Mouse (Mus musculus): ENCODE results near the gene Mrgprx1.

Gene Mrgprx1

DNA sequence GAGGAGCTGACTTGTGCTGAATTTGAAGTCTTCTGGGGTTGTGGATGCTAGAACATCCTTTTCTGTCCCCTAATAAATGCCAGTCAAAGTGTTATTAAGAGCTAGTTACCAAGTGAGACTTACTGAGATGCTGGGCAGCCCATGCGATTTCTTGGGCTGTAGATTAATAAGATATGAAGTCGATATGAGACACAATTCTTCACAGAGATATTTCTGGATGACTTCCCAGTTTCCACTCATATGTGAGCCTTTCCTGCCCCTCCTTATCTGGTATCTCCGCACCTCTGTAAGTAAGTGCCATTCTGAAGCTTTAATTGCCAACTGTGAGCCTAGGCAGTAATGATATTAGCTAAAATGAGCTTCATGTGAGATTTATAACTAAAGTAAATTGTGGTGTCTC lies at the start of gene Mrgprx1:
Mrgprx1 (minus strand) TSS at position 101 of the 400 bp plus-strand sequence.
- no peak for DNase-seq (ENCODE audit: low read depth)

DNA sequence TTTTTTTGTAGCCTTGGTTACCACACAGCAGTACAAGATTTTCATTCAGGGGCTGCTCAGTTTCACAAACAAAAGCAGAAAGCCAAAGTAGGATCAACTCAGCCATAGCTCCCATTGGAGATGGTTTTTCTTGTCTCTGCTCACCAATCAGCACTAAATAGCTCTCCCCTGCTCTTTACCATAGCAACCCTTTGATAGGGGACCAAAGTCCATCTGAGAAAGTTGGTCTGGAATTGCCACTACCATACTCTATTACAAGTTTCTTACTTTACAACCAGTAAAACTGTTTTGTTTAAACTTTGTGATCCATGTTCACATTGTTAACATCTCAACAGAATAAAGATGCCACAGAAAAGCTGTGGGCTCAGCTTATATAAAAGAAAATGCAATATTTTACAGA lies 48.1 kb upstream of the Mrgprx1 start:
- no peak for DNase-seq (ENCODE audit: low read depth)

DNA sequence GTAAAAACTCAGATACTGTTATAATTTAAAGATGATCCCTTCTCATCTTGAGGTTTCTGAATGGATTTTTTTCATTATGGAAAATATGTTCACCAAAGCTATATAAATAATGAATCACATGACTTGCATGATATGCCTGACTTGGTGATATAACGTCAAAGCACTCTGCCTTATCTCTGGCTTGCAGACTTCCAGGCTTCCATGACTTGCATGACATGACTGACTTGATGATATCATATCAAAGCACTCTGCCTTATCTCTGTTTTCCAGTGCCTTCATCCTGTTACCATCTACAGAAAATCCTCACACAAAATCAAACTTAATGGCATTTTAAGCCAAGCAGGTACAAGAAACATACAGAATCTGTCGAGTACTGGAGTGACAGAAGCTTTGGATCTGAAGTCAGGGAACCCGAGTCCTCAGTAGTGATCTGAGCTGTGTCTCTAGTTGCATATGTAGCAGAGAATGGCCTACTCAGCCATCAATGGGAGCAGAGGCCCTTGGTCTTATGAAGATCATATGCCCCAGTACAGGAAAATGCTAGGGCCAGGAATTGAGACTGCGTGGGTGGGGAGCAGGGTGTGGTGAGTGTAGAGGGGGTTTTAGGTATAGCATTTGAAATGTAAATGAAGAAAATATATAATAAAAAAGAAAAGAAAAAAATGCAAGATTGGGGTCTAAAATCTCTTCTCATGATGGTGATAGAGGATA lies 19.2 kb upstream of the Mrgprx1 start:
- no peak for DNase-seq (ENCODE audit: low read depth)

DNA sequence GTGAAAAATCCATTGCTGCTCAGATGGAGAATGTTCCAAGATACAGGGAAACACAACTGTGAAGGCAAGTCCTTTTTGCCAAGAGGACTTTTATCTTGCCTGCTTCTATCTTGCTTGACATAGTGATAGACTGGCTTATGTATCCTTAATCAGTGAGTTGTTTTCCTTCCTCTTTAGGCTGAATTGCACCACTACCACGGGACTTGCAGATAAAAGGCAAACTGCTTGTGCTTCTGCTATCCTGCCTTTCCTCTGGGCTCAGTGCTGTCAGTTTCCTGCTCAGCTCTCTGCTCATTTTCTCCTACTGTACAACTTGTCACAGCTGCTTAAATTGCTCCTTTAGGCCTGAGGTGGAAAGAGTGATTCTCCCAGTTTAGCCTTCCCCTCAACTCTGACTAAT lies 16.6 kb upstream of the Mrgprx1 start:
- no peak for DNase-seq (ENCODE audit: low read depth)

DNA sequence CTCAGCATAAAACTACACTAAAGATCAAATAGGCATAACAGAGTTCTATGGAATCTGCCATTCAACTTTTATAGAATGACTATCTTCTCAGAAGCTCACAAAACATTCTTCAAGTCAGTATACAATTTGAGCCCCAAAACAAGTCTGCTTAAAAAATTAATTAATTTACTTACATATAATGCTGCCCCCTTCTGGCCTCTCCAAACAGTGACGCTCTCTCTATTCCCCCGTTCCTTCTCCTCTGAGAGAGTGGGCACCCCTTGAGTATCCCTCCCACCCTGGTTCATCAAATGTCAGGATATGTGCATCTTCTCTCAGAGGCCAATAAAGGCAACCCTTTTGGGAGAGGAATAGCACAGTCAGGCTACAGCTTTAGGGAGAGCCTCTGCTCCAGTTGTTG lies 9.5 kb downstream of the Mrgprx1 start:
- no peak for DNase-seq (ENCODE audit: low read depth)

DNA sequence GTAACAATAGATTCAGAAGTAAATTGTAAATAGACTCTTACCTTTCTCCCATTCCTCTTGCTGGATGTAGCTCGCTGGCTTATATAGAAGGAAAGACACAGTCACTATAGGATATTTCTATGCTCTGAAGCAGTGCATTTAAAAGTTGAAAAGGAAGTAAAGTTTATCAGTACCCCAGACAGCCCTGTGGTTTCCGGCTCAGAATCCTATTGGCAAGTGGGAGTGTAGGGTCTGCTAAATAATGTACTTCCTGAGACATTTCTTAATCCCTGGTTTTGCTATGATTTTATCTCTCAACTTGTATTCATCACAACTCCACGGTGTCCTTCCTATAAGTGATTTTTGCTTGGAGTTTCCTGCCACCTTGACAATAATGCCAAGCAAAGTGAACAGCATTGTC lies 31.7 kb downstream of the Mrgprx1 start:
- DNase-seq (ENCODE audit: low read depth), result no peak

GRCm38 (mm10) chr7:47986752-47987151 lies 40.6 kb downstream of the Mrgprx1 start:
- DNase-seq (ENCODE audit: low read depth), result no peak

DNA sequence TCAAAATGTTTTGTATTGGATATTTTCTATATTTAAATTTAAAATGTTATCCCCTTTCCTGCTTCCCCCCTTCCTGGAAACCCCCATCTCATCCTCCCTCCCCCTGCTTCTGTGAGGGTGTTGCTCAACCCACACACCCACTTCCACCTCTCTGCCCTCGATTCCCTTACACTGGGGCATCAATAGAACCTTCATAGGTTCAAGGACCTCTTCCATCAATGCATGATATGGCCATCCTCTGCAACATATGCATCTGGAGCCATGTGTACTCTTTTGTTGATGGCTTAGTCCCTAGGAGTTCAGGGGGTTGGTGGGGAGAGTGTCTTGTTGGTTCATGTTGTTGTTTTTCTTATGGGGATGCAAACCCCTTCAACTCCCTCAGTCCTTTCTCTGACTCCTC lies 45.4 kb downstream of the Mrgprx1 start, which contains the start of gene Mrgpra4:
Mrgpra4 (minus strand) TSS at position 101 of the 400 bp plus-strand sequence.
- no peak for DNase-seq (ENCODE audit: low read depth)

All from c-Kit-positive CD71-negative TER-119-negative erythroid progenitor cells, embryonic 14.5 days (primary cell).